Mouse (Mus musculus): ENCODE measurements around the gene Cog3.

Cog3 gene

GRCm38 (mm10) chr14:75690428-75690827 lies 63.9 kb downstream of the Cog3 start:
- no peak for DNase-seq (ENCODE audit: low spot score)

- DNase-seq (ENCODE audit: low spot score), result no peak
Observed at GRCm38 (mm10) chr14:75676316-75676715, 78.0 kb downstream of the Cog3 start.

GRCm38 (mm10) chr14:75669085-75669645 lies 85.2 kb downstream of the Cog3 start:
- no peak for DNase-seq (ENCODE audit: low spot score)

- DNase-seq (ENCODE audit: low spot score), result no peak
Observed at GRCm38 (mm10) chr14:75665430-75666180, 88.7 kb downstream of the Cog3 start.

GRCm38 (mm10) chr14:75661548-75661947 lies 92.8 kb downstream of the Cog3 start:
- DNase-seq (ENCODE audit: low spot score), result no peak

GRCm38 (mm10) chr14:75660936-75661335 lies 93.4 kb downstream of the Cog3 start:
- DNase-seq (ENCODE audit: low spot score), result no peak
